Mouse (Mus musculus) neural tube, embryonic 12.5 days (tissue): ENCODE results near the gene Ubxn6. TPM values are rescaled to one million over a fixed set of nuclear protein-coding genes. Genes with fewer than 3 reads are reported as not detected.

ENCODE experiments used
- ATAC-seq: fragments of 200-750 bp; cut with Nextera tagmentation; 2 replicates; pipeline ENCODE4 v1.8.0; 2017; ENCODE audit warnings: low read depth, mild to moderate bottlenecking, moderate TSS enrichment, moderate library complexity; ENCODE audit not compliant: low FRiP score
- H3K27ac ChIP-seq: fragments of 300-500 bp; sonication (generic); 2 replicates; pipeline ENCODE4 v1.5.1; 2016
- H3K27me3 ChIP-seq: fragments of 300-500 bp; sonication (generic); replicated peaks from 2 replicates; pipeline ENCODE4 v1.6.1; 2016; ENCODE audit warnings: mild to moderate bottlenecking
- H3K36me3 ChIP-seq: fragments of 300-500 bp; sonication (generic); 2 replicates; pipeline ENCODE4 v1.6.1; 2016; ENCODE audit warnings: mild to moderate bottlenecking
- H3K4me1 ChIP-seq: fragments of 300-500 bp; sonication (generic); 2 replicates; pipeline ENCODE4 v1.6.1; 2016
- H3K4me2 ChIP-seq: fragments of 300-500 bp; sonication (generic); replicated peaks from 2 replicates; pipeline ENCODE4 v1.6.1; 2016; ENCODE audit warnings: mild to moderate bottlenecking
- H3K4me3 ChIP-seq: fragments of 300-500 bp; sonication (generic); 2 replicates; pipeline ENCODE4 v1.5.1; 2016
- H3K9ac ChIP-seq: fragments of 300-500 bp; sonication (generic); 2 replicates; pipeline ENCODE4 v1.6.1; 2016; ENCODE audit warnings: mild to moderate bottlenecking
- H3K9me3 ChIP-seq: fragments of 300-500 bp; sonication (generic); 2 replicates; pipeline ENCODE4 v1.6.1; 2016; ENCODE audit warnings: mild to moderate bottlenecking
- WGBS: fragments of 180-500 bp; shearing (Covaris S2); methylation state at CpG from one replicate; pipeline ENCODE4 v1.1.7; 2016; 5-methylcytosine and 5-hydroxymethylcytosine counted together
- polyA plus RNA-seq: library from polyadenylated mRNA; unstranded; fragments of >200 nt; fragmentation: Nextera tagmentation; extraction: Ambion mirVana; gene quantifications from 2 replicates; pipeline ENCODE4 v1.2.1, GENCODE M21; 2016

Gene Ubxn6
- polyA plus RNA-seq = 61.0 and 63.8 TPM in 2 replicates

GRCm38 (mm10) chr17:56074827-56075208, at the start of gene Ubxn6:
Gene Ubxn6, minus strand, starts transcription at chr17:56075028.
- Histone ChIP-seq H3K4me2 (peak within 1 kb of the TSS; percentile 78), H3K9me3 (no peaks in the 10 kb centered on the region), H3K27me3 (no peaks in the 10 kb centered on the region), H3K36me3 (peaks cover 32% of the 10 kb centered on the region), H3K4me1 (peaks cover 19% of the 10 kb centered on the region), H3K9ac (peak within 1 kb of the TSS; percentile 82), H3K27ac (peak within 1 kb of the TSS; percentile 82), H3K4me3 (peak within 1 kb of the TSS; percentile 82)
- WGBS = under 1% methylated on average over 35 of the region's 35 CpGs
- peak; percentile 59 for ATAC-seq

GRCm38 (mm10) chr17:56123681-56124340, 49.0 kb upstream of the Ubxn6 start:
- H3K4me2 ChIP-seq = peak overlapping the region; percentile 58
- no peak overlapping the region for H3K27ac ChIP-seq
- peak overlapping the region; percentile 25 for H3K4me3 ChIP-seq
- peaks cover 35% of the 10 kb centered on the region for H3K36me3 ChIP-seq
- H3K9me3 ChIP-seq = peaks cover 13% of the 10 kb centered on the region
- 0 out of 2 replicates have a peak, but pooled peaks have one; percentile 17 for ATAC-seq
- H3K27me3 ChIP-seq = peaks cover 68% of the 10 kb centered on the region
- H3K9ac ChIP-seq = no peak overlapping the region
- peaks cover 14% of the 10 kb centered on the region for H3K4me1 ChIP-seq
- WGBS = 37% methylated on average over 59 of the region's 59 CpGs

- Histone ChIP-seq H3K4me3 (no peak overlapping the region), H3K27me3 (peaks cover 74% of the 10 kb centered on the region), H3K4me2 (no peak overlapping the region), H3K9ac (no peak overlapping the region), H3K27ac (no peak overlapping the region), H3K36me3 (peaks cover 32% of the 10 kb centered on the region), H3K4me1 (peaks cover 14% of the 10 kb centered on the region), H3K9me3 (peaks cover 13% of the 10 kb centered on the region)
- 84% methylated on average over 12 of the region's 12 CpGs for WGBS
- ATAC-seq = no peak
Observed at GRCm38 (mm10) chr17:56123161-56123560, 48.3 kb upstream of the Ubxn6 start.

GRCm38 (mm10) chr17:56121826-56122225, 47.0 kb upstream of the Ubxn6 start, which contains the start of gene Lrg1:
Gene Lrg1, minus strand, starts transcription at chr17:56122001.
- H3K4me2 ChIP-seq = no peak within 1 kb of the TSS
- peaks cover 19% of the 10 kb centered on the region for H3K4me1 ChIP-seq
- 64% methylated on average over 2 of the region's 2 CpGs for WGBS
- no peak within 1 kb of the TSS for H3K27ac ChIP-seq
- peaks cover 19% of the 10 kb centered on the region for H3K36me3 ChIP-seq
- H3K4me3 ChIP-seq = no peak within 1 kb of the TSS
- peaks cover 84% of the 10 kb centered on the region for H3K27me3 ChIP-seq
- ATAC-seq = no peak
- no peak within 1 kb of the TSS for H3K9ac ChIP-seq
- H3K9me3 ChIP-seq = peaks cover 13% of the 10 kb centered on the region

- H3K36me3 ChIP-seq = peaks cover 10% of the 10 kb centered on the region
- H3K27me3 ChIP-seq = peaks cover 89% of the 10 kb centered on the region
- H3K9ac ChIP-seq = no peak overlapping the region
- H3K9me3 ChIP-seq = peaks cover 13% of the 10 kb centered on the region
- peaks cover 19% of the 10 kb centered on the region for H3K4me1 ChIP-seq
- no peak for ATAC-seq
- no peak overlapping the region for H3K4me3 ChIP-seq
- no peak overlapping the region for H3K27ac ChIP-seq
- peak overlapping the region; percentile 20; the same call in 1 of the 2 replicates for H3K4me2 ChIP-seq
- 11% methylated on average over 66 of the region's 66 CpGs for WGBS
Observed at GRCm38 (mm10) chr17:56119981-56120880, 45.4 kb upstream of the Ubxn6 start.

GRCm38 (mm10) chr17:56119431-56119830, 44.6 kb upstream of the Ubxn6 start:
- H3K4me3 ChIP-seq = no peak overlapping the region
- H3K36me3 ChIP-seq = peaks cover 8% of the 10 kb centered on the region
- H3K27me3 ChIP-seq = peaks cover 84% of the 10 kb centered on the region
- peaks cover 18% of the 10 kb centered on the region for H3K4me1 ChIP-seq
- 41% methylated on average over 12 of the region's 12 CpGs for WGBS
- H3K4me2 ChIP-seq = 0 out of 2 replicates have a peak overlapping the region, but pooled peaks have one; percentile 9
- H3K9me3 ChIP-seq = peaks cover 13% of the 10 kb centered on the region
- H3K9ac ChIP-seq = no peak overlapping the region
- ATAC-seq = no peak
- no peak overlapping the region for H3K27ac ChIP-seq

GRCm38 (mm10) chr17:56117251-56117710, 42.5 kb upstream of the Ubxn6 start, which contains the start of gene Plin5:
Gene Plin5, minus strand, starts transcription at chr17:56117596.
- no peak within 1 kb of the TSS for H3K27ac ChIP-seq
- peaks cover 6% of the 10 kb centered on the region for H3K9me3 ChIP-seq
- peak within 1 kb of the TSS; percentile 20; the same call in 1 of the 2 replicates for H3K4me3 ChIP-seq
- H3K27me3 ChIP-seq = peaks cover 66% of the 10 kb centered on the region
- WGBS = 3% methylated on average over 27 of the region's 27 CpGs
- peaks cover 12% of the 10 kb centered on the region for H3K4me1 ChIP-seq
- peak within 1 kb of the TSS; percentile 58 for H3K4me2 ChIP-seq
- 0 out of 2 replicates have a peak, but pooled peaks have one; percentile 32 for ATAC-seq
- 0 out of 2 replicates have a peak within 1 kb of the TSS, but pooled peaks have one; percentile 30 for H3K9ac ChIP-seq
- H3K36me3 ChIP-seq = no peaks in the 10 kb centered on the region

- H3K4me2 ChIP-seq = no peak overlapping the region
- WGBS = 75% methylated on average over 10 of the region's 10 CpGs
- no peak for ATAC-seq
- no peak overlapping the region for H3K4me3 ChIP-seq
- no peak overlapping the region for H3K9ac ChIP-seq
- H3K36me3 ChIP-seq = no peaks in the 10 kb centered on the region
- peaks cover 56% of the 10 kb centered on the region for H3K27me3 ChIP-seq
- no peak overlapping the region for H3K27ac ChIP-seq
- no peaks in the 10 kb centered on the region for H3K9me3 ChIP-seq
- peaks cover 12% of the 10 kb centered on the region for H3K4me1 ChIP-seq
Observed at GRCm38 (mm10) chr17:56116193-56116592, 41.4 kb upstream of the Ubxn6 start.

- H3K9ac ChIP-seq = no peak overlapping the region
- H3K27ac ChIP-seq = no peak overlapping the region
- no peak overlapping the region for H3K4me2 ChIP-seq
- H3K4me1 ChIP-seq = peaks cover 5% of the 10 kb centered on the region
- 71% methylated on average over 3 of the region's 3 CpGs for whole genome bisulfite sequencing
- no peaks in the 10 kb centered on the region for H3K36me3 ChIP-seq
- no peaks in the 10 kb centered on the region for H3K9me3 ChIP-seq
- no peak overlapping the region for H3K4me3 ChIP-seq
- ATAC-seq = no peak
- H3K27me3 ChIP-seq = peaks cover 24% of the 10 kb centered on the region
Observed at GRCm38 (mm10) chr17:56112743-56113142, 37.9 kb upstream of the Ubxn6 start.

GRCm38 (mm10) chr17:56111864-56112263, 37.0 kb upstream of the Ubxn6 start:
- Histone ChIP-seq H3K9ac (no peak overlapping the region), H3K4me1 (no peaks in the 10 kb centered on the region), H3K4me3 (no peak overlapping the region), H3K36me3 (no peaks in the 10 kb centered on the region), H3K4me2 (no peak overlapping the region), H3K27ac (no peak overlapping the region), H3K9me3 (no peaks in the 10 kb centered on the region), H3K27me3 (peaks cover 16% of the 10 kb centered on the region)
- 51% methylated on average over 5 of the region's 5 CpGs for WGBS
- ATAC-seq = peak; percentile 45; the same call in 1 of the 2 replicates

- H3K4me3 ChIP-seq = no peak overlapping the region
- no peak for ATAC-seq
- H3K4me1 ChIP-seq = no peaks in the 10 kb centered on the region
- H3K9ac ChIP-seq = no peak overlapping the region
- no peaks in the 10 kb centered on the region for H3K9me3 ChIP-seq
- H3K36me3 ChIP-seq = no peaks in the 10 kb centered on the region
- H3K4me2 ChIP-seq = no peak overlapping the region
- H3K27me3 ChIP-seq = peaks cover 8% of the 10 kb centered on the region; the same call in 1 of the 2 replicates
- WGBS = 64% methylated on average over 1 of the region's 1 CpGs
- no peak overlapping the region for H3K27ac ChIP-seq
Observed at GRCm38 (mm10) chr17:56111021-56111420, 36.2 kb upstream of the Ubxn6 start.

GRCm38 (mm10) chr17:56110571-56110970, 35.7 kb upstream of the Ubxn6 start:
- Histone ChIP-seq H3K9ac (no peak overlapping the region), H3K27me3 (0 out of 2 replicates have a peak, but pooled peaks cover 4% of the 10 kb centered on the region), H3K4me1 (no peaks in the 10 kb centered on the region), H3K9me3 (no peaks in the 10 kb centered on the region), H3K4me2 (no peak overlapping the region), H3K4me3 (no peak overlapping the region), H3K36me3 (no peaks in the 10 kb centered on the region), H3K27ac (no peak overlapping the region)
- WGBS = 65% methylated on average over 4 of the region's 4 CpGs
- no peak for ATAC-seq
